Mouse (Mus musculus): Measurements from ENCODE around the gene Cox4i2.

Gene Cox4i2

GRCm38 (mm10) chr2:152734984-152735383 lies 19.0 kb upstream of the Cox4i2 start:
- DNase-seq (ENCODE audit: low read depth, low spot score) = peak; percentile 88

- DNase-seq (ENCODE audit: low read depth, low spot score) = peak; percentile 80
These were observed 17.8 kb upstream of the Cox4i2 start, which contains the start of gene Id1 for GRCm38 (mm10) chr2:152736090-152736601. TSS of gene Id1 (plus strand) at chr2:152736251.

- DNase-seq (ENCODE audit: low read depth, low spot score) = no peak
These were observed 17.2 kb upstream of the Cox4i2 start for GRCm38 (mm10) chr2:152736748-152737147.

- DNase-seq (ENCODE audit: low read depth, low spot score) = no peak
These were observed 16.4 kb upstream of the Cox4i2 start for GRCm38 (mm10) chr2:152737306-152738221.

GRCm38 (mm10) chr2:152738341-152738740 lies 15.6 kb upstream of the Cox4i2 start:
- no peak for DNase-seq (ENCODE audit: low read depth, low spot score)

GRCm38 (mm10) chr2:152739031-152739841 lies 14.7 kb upstream of the Cox4i2 start:
- peak; percentile 62 for DNase-seq (ENCODE audit: low read depth, low spot score)

GRCm38 (mm10) chr2:152739842-152740260 lies 14.1 kb upstream of the Cox4i2 start:
- no peak for DNase-seq (ENCODE audit: low read depth, low spot score)

- no peak for DNase-seq (ENCODE audit: low read depth, low spot score)
These were observed 13.5 kb upstream of the Cox4i2 start for GRCm38 (mm10) chr2:152740490-152740889.

GRCm38 (mm10) chr2:152741153-152742041 lies 12.6 kb upstream of the Cox4i2 start:
- DNase-seq (ENCODE audit: low read depth, low spot score) = peak; percentile 69

- DNase-seq (ENCODE audit: low read depth, low spot score) = no peak
These were observed 11.5 kb upstream of the Cox4i2 start for GRCm38 (mm10) chr2:152742435-152742834.

GRCm38 (mm10) chr2:152756474-152757393 lies 2.8 kb downstream of the Cox4i2 start:
- DNase-seq (ENCODE audit: low read depth, low spot score) = no peak

GRCm38 (mm10) chr2:152757478-152757877 lies 3.5 kb downstream of the Cox4i2 start:
- no peak for DNase-seq (ENCODE audit: low read depth, low spot score)

GRCm38 (mm10) chr2:152758351-152758750 lies 4.4 kb downstream of the Cox4i2 start:
- no peak for DNase-seq (ENCODE audit: low read depth, low spot score)

- DNase-seq (ENCODE audit: low read depth, low spot score) = no peak
These were observed 9.3 kb downstream of the Cox4i2 start for GRCm38 (mm10) chr2:152763310-152763709.

- no peak for DNase-seq (ENCODE audit: low read depth, low spot score)
These were observed 10.4 kb downstream of the Cox4i2 start for GRCm38 (mm10) chr2:152764172-152765044.

- DNase-seq (ENCODE audit: low read depth, low spot score) = no peak
These were observed 11.2 kb downstream of the Cox4i2 start for GRCm38 (mm10) chr2:152765045-152765674.

- peak; percentile 77 for DNase-seq (ENCODE audit: low read depth, low spot score)
These were observed 12.6 kb downstream of the Cox4i2 start for GRCm38 (mm10) chr2:152766387-152767123.

All from skeletal muscle tissue, adult 2 months (tissue).